Mouse (Mus musculus) urinary bladder, adult 18-20 months (tissue): ENCODE measurements around the gene Fmnl2.

Source experiments
- DNase-seq, 2 experiments: peaks; one replicate each; pipeline ENCODE4 v3.0.0; 2022; ENCODE audit warnings: low spot score in 2 of 2, mixed read lengths in 2 of 2

Fmnl2 gene

DNA sequence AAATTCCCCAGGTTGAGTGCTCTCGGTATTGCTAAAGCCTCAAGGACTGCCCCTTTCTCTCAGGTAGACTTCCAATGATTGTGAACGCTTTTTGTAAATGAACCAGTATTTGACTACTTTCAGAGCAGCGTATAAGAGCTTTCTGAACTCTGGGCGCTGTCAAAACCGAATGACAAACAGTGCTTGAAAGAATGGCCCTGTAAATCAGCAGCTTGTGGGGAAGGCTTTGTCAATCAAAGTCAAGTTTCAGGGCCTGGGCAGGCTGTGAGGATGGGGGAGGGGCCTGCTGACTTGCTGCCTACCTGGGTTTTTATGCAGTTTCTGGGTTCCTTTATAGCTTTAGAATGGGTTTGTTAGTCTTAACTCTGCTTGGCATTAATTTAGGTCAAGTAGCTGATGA lies 56.1 kb downstream of the Fmnl2 start:
- no peak for DNase-seq

DNA sequence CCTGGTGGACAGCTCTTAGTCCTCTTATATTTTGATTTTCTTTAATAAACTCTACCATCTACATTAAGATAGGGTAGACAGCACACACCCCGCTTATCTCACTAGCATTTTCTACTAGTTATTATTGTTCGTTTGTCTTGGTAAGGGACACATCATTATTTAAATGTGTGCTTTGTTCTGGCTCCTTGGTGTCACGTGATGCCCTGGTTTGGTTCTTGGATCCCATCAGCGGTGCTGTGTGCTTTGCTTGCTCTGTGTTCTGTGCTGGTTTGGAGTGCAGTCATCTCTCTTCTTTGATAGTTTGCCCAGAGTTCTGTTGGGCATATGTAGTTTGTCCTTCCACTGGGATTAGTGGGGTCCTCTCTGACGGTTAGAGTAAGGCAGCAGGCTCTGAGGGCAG lies 57.9 kb downstream of the Fmnl2 start:
- DNase-seq, result no peak

DNA sequence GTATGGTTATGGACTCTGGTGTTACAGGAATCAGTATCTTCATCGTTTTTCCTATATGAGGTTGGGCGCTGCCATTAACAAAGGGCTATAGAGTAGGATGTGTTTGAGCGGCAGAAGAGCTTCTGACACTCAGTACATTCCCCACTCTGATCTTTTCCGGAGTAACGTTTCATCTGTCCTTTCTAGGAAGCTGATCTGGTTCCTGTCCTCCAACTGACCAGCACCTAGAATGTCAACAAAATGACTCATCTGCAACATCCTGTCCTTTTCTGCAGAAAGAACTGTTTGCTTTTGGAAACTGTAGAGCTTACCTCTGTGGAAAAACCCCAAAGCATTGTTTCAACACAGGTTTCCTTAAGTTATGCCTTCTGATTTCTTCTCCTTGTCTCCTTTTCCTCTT lies 60.4 kb downstream of the Fmnl2 start:
- DNase-seq, result no peak

DNA sequence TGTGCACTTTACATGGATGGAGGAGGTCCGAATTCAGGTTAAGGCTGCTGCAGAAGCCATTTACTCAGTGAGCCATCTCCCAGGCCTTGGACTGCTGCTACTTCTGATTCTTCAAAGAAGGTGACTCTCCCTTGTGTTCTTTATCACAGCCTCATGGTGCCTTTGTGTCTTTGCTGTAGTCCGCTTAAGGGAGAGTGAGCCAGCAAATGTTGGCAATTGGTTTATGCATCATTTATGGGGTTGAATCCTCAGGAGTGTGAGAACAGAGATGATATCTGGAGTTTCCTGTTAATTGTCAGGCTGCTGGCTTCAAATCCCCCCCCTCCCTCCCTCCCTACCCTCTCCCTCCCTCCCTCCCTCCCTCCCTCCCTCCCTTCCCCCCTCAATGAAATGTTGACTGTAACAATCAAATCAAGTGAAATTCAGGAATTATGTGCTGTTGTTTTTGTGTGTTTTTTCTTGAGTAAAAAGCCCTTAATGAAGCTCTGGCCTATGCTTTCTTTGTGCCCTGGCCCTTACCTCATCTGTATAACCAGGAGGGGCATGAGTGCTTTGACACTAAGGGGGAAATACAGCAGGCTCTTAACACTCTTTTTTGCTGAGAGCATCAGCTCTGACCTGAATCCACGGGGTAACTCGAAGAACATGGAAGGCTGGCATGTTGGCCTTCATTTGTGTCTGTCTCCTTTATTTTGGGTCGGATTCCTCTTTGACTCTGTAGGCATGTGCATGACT lies 63.2 kb downstream of the Fmnl2 start:
- DNase-seq, result no peak

DNA sequence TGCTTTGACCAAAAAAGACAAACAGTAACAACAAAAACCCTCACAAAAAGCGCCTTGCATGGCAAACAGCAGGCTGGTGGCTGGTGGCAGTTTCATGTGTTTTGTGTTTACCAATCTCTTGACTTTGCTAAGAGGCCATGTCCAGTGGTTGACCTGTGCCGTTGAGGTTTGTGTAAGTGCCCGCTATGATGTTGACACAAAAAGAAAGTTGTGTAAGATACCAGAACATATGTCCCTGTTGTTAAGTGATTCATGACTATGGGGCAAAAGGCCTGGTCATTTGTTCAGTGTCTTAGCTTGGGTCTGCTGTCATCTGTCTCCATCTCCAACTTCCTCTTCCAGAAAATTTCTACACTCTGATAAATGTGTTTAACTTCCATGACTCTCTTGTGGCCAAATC lies 67.4 kb downstream of the Fmnl2 start:
- DNase-seq, result no peak

DNA sequence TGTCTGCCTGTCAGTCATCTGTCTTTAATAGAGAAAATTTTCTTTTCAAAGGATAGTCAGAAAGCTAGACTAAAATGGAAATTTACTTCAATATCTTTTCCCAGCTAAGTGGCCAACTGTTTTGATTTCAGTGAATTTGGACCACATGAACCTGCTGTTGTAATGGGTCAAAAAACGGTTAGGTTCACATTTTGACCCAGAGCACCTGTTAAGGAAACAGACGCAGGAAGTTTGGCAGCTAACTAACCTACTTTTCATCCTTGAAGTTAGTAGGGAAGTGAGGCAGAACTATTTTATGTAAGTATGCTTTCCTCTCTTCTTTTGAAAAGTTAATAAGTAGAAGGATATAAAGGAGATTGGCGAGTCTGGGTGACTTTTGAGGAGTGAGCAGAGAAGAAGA lies 69.7 kb downstream of the Fmnl2 start:
- no peak for DNase-seq

DNA sequence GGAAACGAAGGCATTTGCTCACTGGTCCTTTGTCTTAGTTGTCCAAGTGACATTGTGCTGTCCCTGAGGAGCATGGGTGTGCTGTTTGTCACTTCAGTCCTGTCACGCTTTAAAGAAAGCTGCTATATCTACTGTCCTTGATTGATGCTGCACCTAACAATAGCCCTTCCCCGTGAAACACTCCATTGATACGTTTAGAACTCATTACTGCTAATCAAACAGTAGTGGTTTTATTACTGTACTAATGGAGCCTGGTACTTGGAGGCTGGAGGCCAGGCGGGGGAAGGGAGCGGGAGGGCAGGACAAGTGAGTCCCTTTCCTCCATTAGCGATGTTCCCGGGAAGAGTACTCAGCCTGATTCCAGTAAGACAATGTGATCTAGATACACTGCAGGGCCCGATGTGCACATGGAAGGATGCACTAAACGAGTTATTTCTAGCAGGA lies 70.2 kb downstream of the Fmnl2 start:
- no peak for DNase-seq

DNA sequence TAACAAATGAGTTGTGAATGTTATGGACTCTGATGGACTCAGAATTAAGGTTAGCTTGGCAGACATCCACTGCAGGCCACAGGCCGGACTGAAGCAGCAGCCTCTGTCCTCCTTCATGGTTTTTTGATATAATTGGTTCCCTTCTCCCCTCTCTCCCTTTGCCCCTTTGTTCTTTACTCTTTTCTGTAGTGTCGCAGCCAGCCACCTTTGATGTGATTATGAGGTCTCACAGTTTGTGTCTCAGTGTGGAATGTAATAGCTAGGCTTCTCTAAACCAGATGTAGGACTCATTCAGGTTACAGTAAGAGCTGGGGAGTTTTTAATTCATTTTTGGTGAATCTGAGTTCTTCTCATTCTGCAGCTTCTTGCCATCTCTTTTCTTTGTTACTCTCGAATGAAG lies 70.7 kb downstream of the Fmnl2 start:
- no peak for DNase-seq

DNA sequence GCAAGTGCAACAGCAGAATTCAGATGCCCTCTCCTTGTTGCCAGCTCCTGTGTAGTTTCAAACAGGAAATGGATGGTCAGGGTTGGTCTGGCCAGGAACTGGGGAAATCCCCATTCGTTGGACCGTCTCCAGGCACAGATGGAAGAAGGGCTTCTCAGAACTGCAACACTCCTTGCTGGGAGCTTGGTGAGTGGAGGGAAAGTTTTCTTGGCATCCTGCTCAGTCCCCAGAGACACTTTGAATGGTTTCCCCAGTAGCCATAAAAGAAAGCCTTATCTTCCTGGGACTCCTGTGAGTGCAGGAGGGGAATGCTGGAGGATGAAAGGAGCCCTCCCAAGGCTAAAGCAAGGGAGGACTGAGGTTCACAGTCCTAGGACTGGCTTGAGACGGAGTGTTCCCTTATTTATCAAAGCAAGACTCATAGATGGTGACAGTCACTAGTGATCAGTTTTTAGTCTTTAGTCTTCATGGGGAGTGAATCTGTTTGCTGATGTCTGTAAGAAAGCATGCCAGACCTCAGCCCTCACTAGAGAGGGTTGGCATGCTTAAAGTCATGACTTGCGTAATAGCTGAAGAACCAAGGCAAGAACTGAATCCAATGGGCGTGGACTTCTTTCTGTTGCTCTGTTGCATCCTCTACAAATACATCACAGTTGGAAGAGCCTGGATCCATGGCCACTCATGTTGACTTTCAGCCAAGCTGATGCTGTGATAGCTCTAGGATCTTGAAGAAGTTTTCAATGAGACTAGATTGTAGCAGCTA lies 72.6 kb downstream of the Fmnl2 start:
- DNase-seq, result peak in 1 of 2 experiments; percentile 30

DNA sequence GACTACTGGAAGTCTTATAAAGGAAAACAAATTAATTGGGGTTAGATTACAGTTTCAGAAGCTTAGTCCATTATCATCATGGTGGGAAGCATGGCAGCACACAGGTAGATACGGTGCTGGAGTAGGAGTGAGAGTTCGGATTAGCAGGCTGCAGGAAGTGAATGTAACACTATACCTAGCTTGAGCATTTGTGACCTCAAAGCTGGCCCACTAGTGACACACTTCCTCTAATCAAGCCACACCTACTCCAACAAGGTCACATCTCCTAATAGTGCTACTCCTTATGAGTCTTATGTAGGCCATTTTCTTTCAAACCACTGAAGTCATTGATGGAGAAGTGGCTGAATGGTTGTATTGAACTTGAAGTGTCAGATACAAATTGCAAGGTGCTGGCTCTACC lies 73.7 kb downstream of the Fmnl2 start:
- no peak for DNase-seq

DNA sequence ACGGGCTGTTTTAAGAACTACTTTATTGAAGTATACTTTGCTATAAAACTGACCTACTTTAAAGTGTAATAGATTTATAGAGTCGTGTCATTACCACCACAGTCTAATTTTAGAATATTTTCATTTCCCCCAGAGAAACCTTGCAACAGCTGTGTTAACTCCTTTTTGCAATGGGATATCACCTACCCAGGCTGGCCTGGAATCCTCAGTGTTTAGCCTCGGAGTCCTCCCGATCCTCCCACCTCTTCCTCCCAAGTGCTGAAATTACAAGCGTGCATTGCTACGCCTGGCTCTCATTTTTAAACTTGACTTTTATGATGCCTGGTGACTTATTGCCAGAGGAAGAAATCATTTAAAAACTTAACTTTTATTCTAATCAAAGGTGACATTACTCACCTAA lies 78.2 kb downstream of the Fmnl2 start:
- DNase-seq, result no peak

DNA sequence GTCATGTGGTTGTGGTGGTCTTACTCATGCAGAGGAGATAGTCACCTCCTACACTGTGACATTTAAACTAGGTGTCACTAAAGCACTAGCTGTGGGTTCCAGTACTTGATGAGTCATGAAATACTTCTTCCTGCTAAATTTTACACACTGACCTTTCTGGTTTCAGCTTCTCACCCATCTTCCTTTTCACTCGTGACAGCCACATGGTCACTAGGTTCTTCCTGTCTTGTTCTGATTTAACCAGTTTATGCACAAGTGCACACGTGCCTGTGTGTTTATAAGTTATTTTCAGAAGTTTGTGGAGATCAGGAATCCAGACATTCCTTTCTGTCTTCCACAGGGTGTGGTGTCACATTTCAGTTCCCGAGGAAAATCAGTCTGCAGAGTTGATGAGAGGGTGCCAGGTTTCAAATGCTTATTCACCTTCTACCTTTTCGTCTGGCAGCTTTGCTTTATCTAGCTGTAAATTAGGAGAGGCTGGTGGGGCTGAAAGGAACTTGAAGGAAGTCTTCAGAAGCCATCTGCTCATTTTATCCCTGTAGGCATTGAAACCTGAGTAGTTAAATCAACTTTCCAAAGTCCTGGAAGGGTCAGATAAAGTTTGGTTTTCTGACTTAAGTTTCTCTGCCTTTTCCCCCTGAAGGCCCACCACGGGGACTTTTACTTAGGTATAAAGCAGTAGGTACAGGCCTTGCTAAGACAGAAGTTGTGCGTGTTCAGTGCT lies 80.9 kb downstream of the Fmnl2 start:
- no peak for DNase-seq

DNA sequence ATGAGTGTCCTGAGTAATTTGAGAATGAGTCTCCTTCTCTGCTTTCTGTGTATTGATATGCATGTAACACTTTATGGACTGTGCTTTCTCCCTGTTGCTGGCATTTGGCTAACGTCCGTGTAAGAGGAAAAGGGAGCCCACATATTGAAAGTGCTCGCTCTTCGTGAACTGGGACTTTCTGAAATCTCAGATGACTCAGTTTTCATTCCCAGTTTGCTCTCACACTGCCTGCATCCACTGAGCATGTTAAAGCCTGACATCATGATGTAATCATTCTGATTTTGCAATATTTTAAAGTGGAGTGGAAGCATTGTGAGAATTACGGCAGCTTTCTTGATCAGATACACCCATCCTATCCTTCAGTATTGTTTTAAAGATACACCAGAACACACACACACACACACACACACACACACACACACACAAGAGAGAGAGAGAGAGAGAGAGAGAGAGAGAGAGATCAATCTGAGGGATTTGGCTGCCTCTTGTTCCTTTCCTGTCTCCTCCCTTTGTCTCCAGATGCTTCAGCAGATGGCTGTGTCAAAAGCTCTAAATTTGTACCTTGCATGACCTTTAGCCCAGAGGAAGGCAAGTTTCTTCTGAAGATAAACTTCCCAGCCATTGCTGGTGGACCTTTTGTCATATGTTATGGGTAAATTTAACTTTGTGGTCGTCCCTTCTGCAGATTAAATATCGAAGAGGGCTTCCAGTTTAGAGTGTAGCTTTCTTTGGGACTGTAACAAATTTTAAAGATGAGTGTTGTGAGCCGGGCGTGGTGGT lies 86.2 kb downstream of the Fmnl2 start:
- no peak for DNase-seq

DNA sequence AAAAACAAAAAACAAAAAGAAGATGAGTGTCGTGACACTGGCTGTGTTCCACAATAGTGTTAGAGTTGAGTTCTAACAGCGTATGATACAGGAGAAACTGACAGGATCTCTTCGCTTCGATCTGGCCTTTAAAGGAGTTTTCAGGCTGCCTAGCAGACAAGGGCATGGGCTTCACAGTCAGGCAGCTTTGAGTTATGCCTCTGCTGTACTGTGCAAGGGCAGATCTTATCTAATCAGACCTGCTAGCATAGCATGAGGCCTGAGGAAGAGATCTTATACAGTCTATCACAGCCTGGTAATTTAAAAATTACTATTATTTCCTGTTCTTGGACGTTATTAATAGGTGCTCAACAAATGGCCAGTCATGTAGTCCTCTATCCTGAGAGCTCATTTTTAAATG lies 86.9 kb downstream of the Fmnl2 start:
- DNase-seq, result no peak

DNA sequence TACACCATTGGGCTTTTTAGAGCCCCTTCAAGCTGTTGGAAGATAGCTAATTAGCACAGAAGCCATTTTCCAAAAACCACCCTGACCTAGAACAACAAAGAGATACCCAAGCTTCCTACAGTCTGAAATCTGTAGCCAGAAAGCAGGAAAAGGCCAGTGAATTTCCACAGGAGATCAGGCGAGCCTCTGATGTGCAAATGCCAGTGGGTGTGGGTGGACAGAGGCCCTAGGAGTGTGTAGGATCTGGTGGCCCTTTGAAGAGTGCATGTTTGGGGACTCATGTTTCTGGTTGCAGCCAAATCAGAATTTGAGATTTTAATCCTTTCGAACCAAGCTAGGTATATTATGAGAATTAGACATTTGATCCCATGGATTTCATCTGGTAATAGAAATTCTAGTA lies 88.4 kb downstream of the Fmnl2 start:
- no peak for DNase-seq

DNA sequence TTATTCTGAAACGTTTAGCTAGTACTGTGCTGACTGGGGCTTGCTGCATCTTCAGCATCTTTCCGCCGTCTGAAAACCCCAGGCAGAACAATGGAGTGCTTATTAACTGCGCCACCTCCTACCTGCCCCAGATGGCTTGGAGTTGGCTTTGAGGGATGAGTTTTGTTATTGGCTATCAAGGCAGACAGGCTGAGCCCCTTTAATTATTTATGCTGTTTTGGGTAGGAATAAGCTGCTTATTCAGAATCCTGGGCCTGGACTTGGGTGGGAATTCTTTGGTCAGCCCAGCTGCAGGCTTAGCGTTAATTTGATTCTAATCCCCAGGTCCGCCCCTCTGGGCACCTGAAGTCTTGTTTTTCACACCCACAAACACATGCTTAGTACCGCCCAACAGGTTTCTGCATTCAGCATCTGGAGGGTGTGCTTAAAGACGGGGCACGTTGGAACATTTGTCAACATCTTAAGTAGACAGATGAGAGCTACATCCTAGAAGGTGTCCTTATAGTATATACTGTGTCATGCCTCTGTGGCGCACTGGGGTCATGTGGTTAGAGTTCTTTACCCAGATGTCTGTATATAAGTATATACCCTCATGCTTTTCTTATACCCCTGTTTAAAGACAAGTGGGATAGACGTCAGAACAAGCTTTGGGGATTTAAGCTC lies 89.0 kb downstream of the Fmnl2 start:
- no peak for DNase-seq

DNA sequence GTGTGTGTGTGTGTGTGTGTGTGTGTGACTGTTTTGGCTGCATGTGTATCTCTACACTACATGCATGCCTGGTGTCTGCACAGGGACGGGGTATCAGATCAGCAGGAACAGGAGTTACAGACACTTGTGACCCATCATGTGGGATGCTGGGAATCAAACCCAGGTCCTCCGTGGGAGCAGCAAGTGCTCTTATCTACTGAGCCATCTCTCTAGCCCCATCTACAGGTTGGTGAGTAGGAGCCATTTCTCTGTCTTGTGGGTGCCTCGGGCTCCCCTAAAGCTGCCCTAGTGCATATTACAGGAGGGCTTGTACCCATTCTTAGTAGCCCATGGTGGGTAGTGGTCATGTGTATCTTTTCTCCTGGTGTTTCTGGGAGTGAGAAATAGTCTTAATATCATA lies 90.7 kb downstream of the Fmnl2 start:
- DNase-seq, result no peak

DNA sequence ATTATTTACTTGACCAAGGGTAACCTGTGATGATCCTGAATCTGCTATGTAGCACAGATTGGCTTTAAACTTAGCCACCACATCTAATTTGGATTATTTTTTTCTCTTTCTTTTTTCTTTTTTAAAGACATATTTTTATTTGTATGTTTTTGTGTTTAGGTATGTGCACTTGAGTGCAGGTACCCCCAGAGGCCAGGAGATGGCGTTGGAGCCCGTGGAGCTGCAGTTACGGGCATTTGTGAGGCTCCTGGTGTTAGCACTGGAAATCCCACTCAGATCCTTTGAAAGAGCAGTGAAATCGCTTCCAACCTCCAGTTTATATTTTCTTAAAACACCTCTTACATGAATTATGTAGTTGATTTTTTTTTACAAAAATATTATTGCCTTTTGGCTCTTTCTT lies 91.9 kb downstream of the Fmnl2 start:
- DNase-seq, result no peak

DNA sequence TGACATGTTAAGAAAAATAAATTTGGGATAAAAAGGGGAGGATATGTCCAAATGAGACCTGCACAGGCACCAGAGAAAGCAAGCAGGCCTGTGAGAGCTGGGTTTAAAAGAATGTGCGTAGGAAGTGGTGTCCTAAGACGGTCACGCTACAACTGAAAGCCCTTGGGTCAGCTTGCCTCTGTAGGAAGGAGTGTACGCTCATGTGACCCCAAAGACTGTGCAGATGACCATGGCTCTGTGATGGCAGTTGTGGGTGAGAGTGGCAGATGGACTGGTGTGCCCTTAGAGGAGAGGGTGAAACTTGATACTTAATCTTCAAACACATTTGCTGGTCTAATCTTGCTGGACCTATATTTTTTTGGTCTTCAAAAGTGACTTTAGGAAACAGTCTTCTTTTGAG lies 92.6 kb downstream of the Fmnl2 start:
- no peak for DNase-seq

DNA sequence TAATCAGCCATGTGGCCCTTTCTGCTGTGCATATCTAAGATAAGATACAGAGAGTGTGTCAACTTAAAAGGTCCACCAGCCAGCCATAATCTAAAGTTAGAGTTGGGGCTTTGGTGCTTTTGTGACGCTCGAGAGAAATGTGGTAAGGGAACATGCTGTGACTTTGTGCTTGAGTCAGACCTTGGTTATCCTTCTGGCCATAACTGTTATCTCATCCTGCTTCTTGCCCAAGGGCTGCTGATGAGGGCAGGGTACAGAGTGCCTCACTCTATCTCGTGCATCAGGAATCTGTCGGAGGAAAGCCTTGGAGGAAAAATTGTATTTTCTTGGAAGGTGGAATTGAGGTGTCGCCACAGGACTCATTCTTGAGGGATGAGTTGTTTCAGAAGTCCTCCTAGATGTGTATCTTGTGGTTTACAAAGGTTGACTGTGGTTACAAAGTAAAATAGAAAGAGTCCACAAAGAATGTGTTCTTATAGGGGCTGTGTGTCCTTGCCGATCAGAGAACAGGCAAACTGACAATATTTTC lies 94.6 kb downstream of the Fmnl2 start:
- no peak for DNase-seq

DNA sequence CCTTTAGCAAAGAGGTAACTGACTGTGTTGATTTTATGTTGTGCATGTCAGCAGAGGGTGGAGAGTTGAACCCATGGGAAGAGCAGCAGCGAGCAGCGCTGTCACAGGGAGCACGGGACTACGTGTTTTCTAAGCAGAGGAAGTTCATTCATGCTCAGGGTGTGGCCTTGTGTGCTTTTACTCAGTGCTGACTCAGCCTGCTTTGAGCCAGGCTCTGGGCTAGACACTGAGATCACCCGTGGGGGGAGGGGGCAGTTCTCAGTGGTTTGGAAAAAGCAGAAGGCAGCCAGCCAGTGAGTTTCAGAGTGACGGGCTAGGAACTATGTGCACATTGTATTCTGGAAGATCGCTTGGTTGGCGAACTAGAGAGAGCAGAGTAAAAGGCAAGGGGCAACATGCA lies 97.4 kb downstream of the Fmnl2 start:
- peak; percentile 37 to 81 for DNase-seq
